Mouse (Mus musculus) ovary, postnatal 14 days (tissue): ENCODE results near the gene Hist1h2br.
"Not testable (repeated sequence)": the region's sequence is repeated elsewhere in the genome, so short reads cannot be mapped to it uniquely, and the experiment has no call there.

Source experiments
- DNase-seq: peaks from one replicate; pipeline ENCODE4 v3.0.0; 2022; ENCODE audit warnings: low spot score

Hist1h2br gene

DNA sequence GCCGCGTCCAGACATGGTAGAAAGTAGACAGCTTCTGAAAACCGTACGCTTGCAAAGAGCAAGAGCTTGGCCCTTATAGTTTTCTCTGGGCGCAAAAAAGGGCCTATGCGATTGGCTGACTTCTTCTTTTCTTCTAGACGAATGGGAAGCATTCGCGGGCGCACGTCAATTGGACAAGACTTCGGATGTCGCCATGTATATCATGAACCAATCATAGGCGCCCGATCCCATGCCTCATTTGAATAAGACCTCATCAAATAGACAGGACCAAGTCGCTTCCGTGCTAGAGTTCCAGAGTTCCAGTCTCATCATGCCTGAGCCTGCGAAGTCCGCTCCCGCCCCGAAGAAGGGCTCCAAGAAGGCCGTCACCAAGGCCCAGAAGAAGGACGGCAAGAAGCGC lies at the start of gene Hist1h2br, which contains the start of gene Hist1h2ap:
Gene Hist1h2br (plus strand): TSS at position 283 of the 400 bp plus-strand sequence.
Gene Hist1h2ap (minus strand): TSS at position 47 of the 400 bp plus-strand sequence.
- DNase-seq, result not testable (repeated sequence)

DNA sequence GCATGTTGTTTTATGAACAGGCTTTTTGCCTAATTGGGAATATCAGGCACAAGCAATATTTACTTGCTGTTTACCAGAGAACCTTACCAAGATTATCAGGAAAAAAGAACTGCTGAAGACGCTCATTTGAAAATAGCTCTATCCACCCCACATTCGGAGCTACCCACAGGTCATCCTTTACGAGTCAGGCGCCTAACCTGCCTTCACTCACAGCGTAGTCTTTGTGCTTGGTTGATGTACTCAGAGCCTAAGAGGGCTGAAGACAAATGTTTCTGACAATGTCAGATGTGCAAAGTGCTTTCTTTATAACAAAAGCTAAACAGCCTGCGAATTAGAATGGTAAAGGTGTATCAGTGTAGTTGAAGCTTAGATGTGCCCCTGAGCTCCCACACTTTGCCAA lies 49.2 kb upstream of the Hist1h2br start:
- DNase-seq, result no peak

DNA sequence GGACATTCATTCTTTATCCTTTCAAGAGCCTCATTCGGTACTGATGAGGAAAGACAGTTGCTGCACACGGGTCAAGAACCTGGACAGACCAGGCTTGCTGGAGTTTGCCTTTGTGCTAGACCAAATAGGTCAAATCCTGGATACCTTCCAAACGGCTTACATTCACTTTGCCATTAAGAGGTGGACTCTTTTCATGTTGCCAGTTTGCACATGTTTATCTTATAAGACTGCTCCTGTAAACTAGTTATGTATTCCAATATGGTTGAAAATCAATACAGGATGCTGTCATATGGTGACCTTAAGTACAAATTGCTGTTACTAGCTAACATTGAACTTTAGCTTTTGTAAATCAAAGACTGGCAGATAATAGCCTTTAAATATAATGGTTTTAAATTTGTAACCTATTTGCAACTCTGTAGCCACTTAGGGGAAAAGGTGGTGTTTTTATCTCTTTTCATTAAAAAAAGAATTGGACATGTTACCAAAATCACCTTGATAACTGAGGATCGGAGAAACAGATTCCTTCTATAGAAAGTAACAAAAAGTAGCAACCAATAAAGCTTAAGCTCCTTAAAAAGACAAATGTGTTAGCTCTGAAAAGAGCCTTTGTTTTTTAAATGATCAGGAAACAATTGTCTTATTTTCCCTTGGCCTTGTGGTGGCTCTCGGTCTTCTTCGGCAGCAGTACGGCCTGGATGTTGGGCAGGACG lies 47.2 kb upstream of the Hist1h2br start:
- DNase-seq, result no peak

DNA sequence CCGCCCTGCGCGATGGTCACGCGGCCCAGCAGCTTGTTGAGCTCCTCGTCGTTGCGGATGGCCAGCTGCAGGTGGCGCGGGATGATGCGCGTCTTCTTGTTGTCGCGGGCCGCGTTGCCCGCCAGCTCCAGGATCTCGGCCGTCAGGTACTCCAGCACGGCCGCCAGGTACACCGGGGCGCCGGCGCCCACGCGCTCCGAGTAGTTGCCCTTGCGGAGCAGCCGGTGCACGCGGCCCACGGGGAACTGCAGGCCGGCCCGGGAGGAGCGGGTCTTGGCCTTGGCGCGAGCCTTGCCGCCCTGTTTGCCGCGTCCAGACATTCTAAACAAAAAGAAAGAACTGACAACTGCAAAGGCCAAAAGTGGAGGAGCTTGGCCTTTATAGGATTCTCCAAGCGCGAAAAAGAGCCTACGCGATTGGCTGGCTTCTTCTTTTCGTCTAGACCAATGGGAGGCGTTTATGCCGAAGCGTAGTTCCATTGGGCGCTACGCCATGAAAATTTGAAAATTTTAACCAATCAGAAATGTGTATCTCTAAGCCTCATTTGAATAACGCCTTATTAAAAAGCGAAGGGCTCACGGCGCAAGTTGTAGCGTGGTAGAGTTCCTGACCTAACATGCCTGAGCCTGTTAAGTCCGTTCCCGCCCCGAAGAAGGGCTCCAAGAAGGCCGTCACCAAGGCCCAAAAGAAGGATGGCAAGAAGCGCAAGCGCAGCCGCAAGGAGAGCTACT lies 46.5 kb upstream of the Hist1h2br start, which contains the start of the genes Hist1h2an and Hist1h2bp:
Gene Hist1h2an (minus strand): TSS at position 320 of the 731 bp plus-strand sequence.
Gene Hist1h2bp (plus strand): TSS at position 563 of the 731 bp plus-strand sequence.
- DNase-seq, result peak; percentile 91

DNA sequence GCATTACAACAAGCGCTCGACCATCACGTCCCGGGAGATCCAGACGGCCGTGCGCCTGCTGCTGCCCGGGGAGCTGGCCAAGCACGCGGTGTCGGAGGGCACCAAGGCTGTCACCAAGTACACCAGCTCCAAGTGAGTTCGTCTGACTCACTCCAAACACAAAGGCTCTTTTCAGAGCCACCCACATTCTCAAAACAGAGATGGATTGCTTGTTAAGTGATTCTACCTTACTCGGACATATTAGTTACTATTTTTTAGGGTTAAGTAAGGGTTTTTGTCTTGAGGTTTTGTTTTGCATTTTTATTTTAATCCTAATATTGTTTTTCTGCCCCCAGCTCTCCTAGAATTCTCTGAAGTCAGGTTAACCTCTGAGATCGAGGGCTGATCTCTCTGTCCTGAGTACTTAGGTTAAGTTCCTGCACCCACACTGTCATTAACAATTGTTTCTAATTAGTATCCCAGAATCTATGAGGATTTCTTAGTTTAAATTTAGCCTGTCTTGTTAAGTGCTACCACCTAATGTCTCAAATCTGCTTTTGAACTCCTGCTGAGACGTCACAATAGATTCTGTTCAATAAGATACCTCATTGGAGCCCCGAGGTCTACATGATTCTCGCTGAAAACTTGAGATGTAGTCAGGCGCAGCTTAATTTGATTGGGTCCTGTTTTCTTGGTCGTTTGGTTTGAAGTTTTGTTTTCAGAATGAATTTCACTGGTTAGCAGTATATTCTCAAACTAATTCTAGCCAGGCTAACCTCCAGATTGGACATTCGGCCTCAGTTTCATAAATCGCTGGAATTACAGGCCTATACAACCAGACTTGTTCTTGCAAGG lies 45.6 kb upstream of the Hist1h2br start:
- no peak for DNase-seq

DNA sequence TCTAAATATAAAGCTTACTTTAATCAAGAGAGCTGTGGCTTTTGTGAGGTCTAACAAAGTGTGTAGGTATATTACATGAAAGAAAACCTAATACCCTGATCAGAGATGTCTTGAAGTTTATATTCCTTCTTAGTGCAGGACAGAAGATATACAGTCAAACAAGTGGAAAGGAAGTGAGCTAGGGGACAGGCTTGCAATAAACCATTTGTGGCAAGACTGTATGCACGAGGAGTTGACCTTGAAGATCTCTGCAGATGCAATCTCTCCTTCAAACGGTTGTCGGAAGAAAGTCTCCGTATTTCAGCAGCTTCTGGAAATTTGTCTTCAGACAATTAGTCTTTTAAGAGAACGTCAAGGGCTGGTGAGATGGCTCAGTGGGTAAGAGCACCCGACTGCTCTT lies 43.6 kb upstream of the Hist1h2br start:
- no peak for DNase-seq

DNA sequence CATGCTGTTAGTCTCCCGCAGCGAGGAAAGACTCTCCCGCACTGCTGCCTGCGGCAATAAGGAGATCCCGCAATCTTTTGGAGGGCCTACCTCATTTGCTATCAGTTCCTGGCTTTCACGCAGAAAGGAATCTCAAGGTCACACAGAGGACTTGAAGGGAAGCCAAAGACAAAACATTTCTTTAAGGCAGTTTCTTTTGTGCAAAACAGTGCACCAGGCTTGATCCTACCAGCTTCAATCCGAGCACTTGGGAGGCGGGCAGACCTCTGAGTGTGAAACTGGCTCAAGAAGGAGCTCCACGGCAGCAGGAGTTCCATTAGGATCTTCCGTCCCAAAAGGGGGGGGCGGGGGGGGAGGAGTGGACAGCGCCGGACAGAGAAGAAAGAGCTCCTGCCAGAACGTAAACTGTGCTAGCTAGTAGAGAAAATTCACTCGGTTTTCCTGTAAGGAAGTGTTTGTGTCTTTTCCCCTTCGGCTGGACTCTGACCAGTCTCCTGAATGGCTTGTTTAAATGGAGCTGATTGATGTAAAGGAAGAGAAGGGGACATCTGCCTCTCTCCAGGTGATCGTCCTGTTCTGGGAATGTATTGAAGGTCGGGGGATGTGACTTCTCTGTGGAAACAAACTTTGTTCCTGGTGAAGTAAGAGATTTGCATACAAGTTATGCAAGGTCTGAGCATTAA lies 42.8 kb upstream of the Hist1h2br start:
- no peak for DNase-seq

DNA sequence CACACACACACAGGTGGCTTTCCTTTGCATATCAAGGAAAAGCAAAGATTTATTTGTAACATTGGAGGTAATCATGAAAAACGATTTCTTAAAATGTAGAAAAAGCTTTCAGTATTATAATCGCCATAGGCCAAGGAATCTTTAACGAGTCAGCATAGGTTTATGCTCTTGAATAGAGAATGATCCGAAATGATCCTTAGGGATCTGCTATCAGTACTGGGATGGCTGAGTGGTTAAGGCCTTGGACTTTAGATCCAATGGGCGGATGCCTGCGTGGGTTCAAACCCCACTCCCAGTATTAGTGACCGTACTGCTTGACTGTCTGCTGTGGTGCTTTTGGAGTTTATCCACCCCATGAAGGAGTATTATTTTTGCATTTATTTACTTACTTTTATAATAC lies 38.0 kb upstream of the Hist1h2br start:
- no peak for DNase-seq

DNA sequence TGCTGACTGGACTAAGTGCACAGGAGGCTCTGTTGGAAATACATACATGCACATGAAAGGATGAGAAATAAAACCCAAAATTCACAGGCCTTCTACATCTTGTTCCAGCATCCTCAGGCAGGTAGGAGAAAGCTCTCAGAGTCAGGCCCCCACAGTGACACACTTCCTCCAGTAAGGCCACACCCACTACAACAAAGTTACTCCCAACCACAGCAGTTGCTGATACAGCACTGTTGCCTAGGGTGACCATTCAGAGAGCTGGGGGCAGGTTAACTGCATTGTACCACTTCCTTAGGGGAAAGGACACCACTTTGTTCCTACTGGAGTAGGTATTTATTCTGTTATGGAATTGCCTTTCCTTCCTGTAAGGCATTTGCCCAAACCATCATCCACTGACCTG lies 36.4 kb upstream of the Hist1h2br start:
- DNase-seq, result not testable (repeated sequence)

DNA sequence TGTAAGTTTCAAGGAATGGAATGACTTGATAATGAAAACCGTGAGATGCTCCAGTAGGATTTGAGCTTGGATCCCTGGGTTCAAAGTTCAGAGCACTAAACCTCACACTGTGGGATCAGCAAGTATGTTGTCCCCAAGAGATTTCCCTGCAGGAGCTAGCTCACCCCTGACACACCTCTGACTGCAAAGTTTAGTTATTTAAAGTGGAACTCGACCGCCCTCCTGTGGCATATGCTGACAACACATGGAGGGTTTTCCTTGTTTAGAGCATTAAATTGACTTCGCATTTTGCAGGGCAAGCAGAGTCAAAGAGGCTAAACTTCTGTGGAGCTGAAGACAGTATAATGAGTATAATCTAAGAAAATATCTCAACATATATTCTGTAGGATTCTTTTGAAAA lies 30.5 kb upstream of the Hist1h2br start:
- not testable (repeated sequence) for DNase-seq

DNA sequence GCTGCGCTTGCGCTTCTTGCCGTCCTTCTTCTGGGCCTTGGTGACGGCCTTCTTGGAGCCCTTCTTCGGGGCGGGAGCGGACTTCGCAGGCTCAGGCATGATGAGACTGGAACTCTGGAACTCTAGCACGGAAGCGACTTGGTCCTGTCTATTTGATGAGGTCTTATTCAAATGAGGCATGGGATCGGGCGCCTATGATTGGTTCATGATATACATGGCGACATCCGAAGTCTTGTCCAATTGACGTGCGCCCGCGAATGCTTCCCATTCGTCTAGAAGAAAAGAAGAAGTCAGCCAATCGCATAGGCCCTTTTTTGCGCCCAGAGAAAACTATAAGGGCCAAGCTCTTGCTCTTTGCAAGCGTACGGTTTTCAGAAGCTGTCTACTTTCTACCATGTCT lies 23.5 kb upstream of the Hist1h2br start, which contains the start of the genes Hist1h2bq and Hist1h2ao:
Gene Hist1h2bq (minus strand): TSS at position 125 of the 400 bp plus-strand sequence.
Gene Hist1h2ao (plus strand): TSS at position 393 of the 400 bp plus-strand sequence.
- DNase-seq, result not testable (repeated sequence)

DNA sequence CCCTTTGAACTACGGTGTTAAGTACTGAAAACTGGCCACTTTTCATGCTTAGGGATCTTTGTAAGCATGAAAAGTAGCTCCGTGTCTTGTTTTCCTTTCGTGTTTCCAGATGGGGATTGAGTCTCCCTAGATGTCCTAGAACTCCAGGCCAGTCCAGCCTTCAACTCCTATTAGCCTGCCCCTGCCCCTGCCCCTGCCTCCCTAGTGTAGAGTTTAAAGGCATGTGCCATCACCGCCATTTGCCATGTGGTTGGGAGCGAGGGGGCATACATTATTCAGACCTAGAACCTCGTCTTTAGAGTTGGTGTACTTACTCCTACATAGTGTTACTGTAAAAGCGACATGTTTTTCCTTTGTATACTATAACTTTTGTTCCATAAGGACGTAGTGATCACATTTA lies 22.5 kb upstream of the Hist1h2br start:
- not testable (repeated sequence) for DNase-seq

DNA sequence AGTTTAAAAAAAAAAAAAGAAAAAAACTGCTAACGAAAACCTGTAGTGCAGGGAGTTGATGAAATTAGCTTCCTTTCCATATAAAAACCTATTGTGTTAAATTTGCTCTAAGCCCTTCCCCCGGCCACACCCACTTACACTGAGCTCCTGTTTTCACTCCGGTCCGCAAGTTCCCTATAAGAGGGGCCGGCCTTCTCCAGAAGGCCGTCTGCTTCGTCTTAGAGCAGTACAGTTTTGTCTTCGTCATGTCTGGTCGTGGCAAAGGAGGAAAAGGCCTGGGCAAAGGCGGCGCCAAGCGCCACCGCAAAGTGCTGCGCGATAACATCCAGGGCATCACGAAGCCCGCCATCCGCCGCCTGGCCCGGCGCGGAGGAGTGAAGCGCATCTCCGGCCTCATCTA lies 22.0 kb upstream of the Hist1h2br start, which contains the start of gene Hist1h4m:
Gene Hist1h4m (plus strand): TSS at position 208 of the 400 bp plus-strand sequence.
- DNase-seq, result not testable (repeated sequence)

DNA sequence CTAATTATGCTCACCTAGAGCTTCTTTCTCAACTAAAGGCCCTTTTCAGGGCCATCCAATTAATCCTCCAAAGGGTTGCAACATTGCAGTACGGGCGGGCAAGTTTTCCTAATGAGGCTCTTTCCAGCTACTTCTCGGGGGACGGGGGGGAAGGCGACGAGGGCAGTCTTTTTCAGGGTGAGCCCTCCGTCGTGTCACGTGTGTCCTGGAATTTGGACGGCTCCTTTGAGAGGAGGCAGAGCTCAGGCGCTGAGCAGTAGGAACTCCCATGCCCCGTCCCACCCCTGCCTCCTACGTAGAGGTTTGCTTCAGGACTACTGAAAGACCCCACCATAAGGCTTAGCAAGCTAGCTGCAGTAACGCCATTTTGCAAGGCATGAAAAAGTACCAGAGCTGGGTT lies 21.5 kb upstream of the Hist1h2br start:
- DNase-seq, result not testable (repeated sequence)

DNA sequence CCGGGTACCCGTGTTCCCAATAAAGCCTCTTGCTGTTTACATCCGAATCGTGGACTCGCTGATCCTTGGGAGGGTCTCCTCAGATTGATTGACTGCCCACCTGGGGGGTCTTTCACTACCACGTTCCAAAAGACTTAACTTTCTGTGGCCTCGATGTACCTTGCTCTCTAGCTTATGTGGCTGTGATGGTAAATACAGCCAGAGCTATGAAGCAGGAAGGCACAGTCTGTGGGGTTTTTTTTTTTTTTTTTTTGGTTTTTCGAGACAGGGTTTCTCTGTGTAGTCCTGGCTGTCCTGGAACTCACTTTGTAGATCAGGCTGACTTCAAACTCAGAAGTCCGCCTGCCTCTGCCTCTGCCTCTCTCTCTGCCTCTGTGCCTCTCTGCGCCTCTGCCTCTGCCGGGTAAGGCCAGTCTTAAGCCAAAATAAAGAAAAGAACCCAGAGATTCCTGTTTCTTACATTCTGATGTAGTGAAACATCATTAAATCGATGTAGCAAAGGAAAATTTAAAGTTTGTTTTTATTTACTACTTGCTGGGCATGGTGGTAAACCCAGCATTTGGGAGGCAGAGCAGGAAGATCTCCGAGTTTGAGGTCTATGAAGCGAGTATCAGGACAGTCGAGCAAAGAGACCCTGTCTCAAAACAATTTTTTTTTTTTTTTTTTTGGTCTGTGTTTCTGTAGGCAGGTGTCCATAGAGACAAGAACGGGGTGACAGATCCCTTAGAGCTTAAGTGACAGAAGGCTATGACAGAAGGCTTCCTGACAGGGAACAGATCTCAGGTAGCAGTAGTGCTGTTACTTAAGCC lies 13.3 kb upstream of the Hist1h2br start:
- DNase-seq, result not testable (repeated sequence)

DNA sequence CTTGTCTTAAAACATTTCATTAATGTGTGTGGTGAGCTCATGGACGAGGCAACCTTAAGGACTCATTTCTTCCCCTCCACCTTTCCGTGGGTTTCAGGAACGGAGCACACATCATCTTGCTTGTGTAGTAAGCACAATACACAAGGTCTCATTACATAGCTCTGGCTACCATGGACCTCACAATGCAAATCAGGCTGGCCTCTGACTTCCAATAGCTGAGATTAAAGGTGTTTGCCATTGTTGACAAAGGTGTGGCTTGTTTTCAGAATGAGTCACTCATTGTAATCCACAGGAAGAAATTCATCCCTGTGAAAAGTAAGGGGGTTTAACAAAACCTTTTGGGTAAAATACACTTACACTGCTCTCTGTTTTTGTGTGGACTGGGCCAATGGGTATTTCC lies 5.0 kb upstream of the Hist1h2br start:
- no peak for DNase-seq

DNA sequence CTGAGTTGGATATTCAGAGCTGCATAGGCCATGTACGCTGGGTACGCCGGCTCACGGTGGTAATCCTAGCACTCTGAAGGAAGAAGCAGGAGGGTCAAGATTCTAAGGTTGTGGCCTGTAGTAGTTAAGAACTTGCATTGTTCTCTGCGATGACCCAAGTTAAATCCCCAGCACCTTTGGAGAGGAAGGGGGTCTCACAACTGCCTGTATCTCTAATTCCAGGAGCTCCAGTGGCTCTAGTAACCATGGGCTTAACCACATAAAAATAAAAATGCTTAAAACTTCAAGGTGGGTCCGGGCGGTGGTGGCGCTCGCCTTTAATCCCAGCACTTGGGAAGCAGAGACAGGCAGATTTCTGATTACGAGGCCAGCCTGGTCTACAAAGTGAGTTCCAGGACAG lies 3.2 kb upstream of the Hist1h2br start:
- DNase-seq, result no peak

DNA sequence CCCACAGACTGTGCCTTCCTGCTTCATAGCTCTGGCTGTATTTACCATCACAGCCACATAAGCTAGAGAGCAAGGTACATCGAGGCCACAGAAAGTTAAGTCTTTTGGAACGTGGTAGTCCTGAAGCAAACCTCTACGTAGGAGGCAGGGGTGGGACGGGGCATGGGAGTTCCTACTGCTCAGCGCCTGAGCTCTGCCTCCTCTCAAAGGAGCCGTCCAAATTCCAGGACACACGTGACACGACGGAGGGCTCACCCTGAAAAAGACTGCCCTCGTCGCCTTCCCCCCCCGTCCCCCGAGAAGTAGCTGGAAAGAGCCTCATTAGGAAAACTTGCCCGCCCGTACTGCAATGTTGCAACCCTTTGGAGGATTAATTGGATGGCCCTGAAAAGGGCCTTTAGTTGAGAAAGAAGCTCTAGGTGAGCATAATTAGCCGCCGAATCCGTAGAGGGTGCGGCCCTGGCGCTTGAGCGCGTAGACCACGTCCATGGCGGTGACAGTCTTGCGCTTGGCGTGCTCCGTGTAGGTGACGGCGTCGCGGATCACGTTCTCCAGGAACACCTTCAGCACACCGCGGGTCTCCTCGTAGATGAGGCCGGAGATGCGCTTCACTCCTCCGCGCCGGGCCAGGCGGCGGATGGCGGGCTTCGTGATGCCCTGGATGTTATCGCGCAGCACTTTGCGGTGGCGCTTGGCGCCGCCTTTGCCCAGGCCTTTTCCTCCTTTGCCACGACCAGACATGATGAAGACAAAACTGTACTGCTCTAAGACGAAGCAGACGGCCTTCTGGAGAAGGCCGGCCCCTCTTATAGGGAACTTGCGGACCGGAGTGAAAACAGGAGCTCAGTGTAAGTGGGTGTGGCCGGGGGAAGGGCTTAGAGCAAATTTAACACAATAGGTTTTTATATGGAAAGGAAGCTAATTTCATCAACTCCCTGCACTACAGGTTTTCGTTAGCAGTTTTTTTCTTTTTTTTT lies 1.8 kb upstream of the Hist1h2br start, which contains the start of gene Hist1h4n:
Gene Hist1h4n (minus strand): TSS at position 779 of the 977 bp plus-strand sequence.
- not testable (repeated sequence) for DNase-seq

DNA sequence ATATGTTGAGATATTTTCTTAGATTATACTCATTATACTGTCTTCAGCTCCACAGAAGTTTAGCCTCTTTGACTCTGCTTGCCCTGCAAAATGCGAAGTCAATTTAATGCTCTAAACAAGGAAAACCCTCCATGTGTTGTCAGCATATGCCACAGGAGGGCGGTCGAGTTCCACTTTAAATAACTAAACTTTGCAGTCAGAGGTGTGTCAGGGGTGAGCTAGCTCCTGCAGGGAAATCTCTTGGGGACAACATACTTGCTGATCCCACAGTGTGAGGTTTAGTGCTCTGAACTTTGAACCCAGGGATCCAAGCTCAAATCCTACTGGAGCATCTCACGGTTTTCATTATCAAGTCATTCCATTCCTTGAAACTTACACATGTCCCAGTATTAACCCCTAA lies 7.0 kb downstream of the Hist1h2br start:
- not testable (repeated sequence) for DNase-seq
